Mouse (Mus musculus) neural tube, embryonic 14.5 days (tissue): ENCODE results near the gene Adamtsl1. TPM values are rescaled to one million over a fixed set of nuclear protein-coding genes. Genes with fewer than 3 reads are reported as not detected.

Experiments
- ATAC-seq: fragments of 200-750 bp; cut with Nextera tagmentation; 2 replicates; pipeline ENCODE4 v1.8.0; 2017; ENCODE audit warnings: low read depth, mild to moderate bottlenecking, moderate TSS enrichment, moderate library complexity
- H3K27ac ChIP-seq: fragments of 300-500 bp; sonication (generic); 2 replicates; pipeline ENCODE4 v1.5.1; 2014; ENCODE audit warnings: low read depth, mild to moderate bottlenecking, control low read depth, low read length, moderate library complexity, mixed read lengths
- H3K27me3 ChIP-seq: fragments of 300-500 bp; sonication (generic); 2 replicates; pipeline ENCODE4 v1.6.1; 2014; ENCODE audit warnings: low read length; ENCODE audit not compliant: control insufficient read depth, insufficient read depth
- H3K36me3 ChIP-seq: fragments of 300-500 bp; sonication (generic); 2 replicates; pipeline ENCODE4 v1.6.1; 2014; ENCODE audit warnings: low read length, mixed read lengths; ENCODE audit not compliant: control insufficient read depth, insufficient read depth
- H3K4me1 ChIP-seq: fragments of 300-500 bp; sonication (generic); 2 replicates; pipeline ENCODE4 v1.6.1; 2014; ENCODE audit warnings: low read length; ENCODE audit not compliant: control insufficient read depth, insufficient read depth
- H3K4me2 ChIP-seq: fragments of 300-500 bp; sonication (generic); 2 replicates; pipeline ENCODE4 v1.6.1; 2014; ENCODE audit warnings: mild to moderate bottlenecking, low read depth, low read length, control low read depth
- H3K4me3 ChIP-seq: fragments of 300-500 bp; sonication (generic); 2 replicates; pipeline ENCODE4 v1.5.1; 2014; ENCODE audit warnings: low read depth, low read length, control low read depth, mixed read lengths
- H3K9ac ChIP-seq: fragments of 300-500 bp; sonication (generic); replicated peaks from 2 replicates; pipeline ENCODE4 v1.6.1; 2014; ENCODE audit warnings: low read depth, mild to moderate bottlenecking, control low read depth, low read length, mixed read lengths
- H3K9me3 ChIP-seq: fragments of 300-500 bp; sonication (generic); 2 replicates; pipeline ENCODE4 v1.6.1; 2016; ENCODE audit warnings: low read length; ENCODE audit not compliant: control insufficient read depth
- WGBS: fragments of 180-500 bp; shearing (Covaris S2); extraction: QIAGEN DNeasy Blood & Tissue Kit; methylation state at CpG from one replicate; pipeline ENCODE4 v1.1.7; 2014; 5-methylcytosine and 5-hydroxymethylcytosine counted together
- polyA plus RNA-seq: library from polyadenylated mRNA; unstranded; fragments of >200 nt; fragmentation: Nextera tagmentation; extraction: Ambion mirVana; gene quantifications from 2 replicates; pipeline ENCODE4 v1.2.1, GENCODE M21; 2014

Adamtsl1 gene
- polyA plus RNA-seq, 1 experiment from 2014 or later: 17.6 TPM

- Histone ChIP-seq H3K4me3 (no peak overlapping the region), H3K27me3 (no peaks in the 10 kb centered on the region), H3K27ac (no peak overlapping the region), H3K4me2 (no peak overlapping the region), H3K9me3 (no peaks in the 10 kb centered on the region), H3K4me1 (no peaks in the 10 kb centered on the region), H3K9ac (no peak overlapping the region), H3K36me3 (no peaks in the 10 kb centered on the region)
- WGBS: 26% methylated on average over 7 of the region's 7 CpGs
- peak; percentile 86 for ATAC-seq
Observed at GRCm38 (mm10) chr4:85707352-85708057, 193.5 kb downstream of the Adamtsl1 start.

GRCm38 (mm10) chr4:85709636-85710035 lies 195.7 kb downstream of the Adamtsl1 start:
- no peak for ATAC-seq
- H3K9ac ChIP-seq: no peak overlapping the region
- H3K27ac ChIP-seq: no peak overlapping the region
- H3K36me3 ChIP-seq: no peaks in the 10 kb centered on the region
- no peak overlapping the region for H3K4me3 ChIP-seq
- no peaks in the 10 kb centered on the region for H3K4me1 ChIP-seq
- WGBS: 97% methylated on average over 2 of the region's 2 CpGs
- H3K4me2 ChIP-seq: no peak overlapping the region
- no peaks in the 10 kb centered on the region for H3K27me3 ChIP-seq
- no peaks in the 10 kb centered on the region for H3K9me3 ChIP-seq

GRCm38 (mm10) chr4:85724999-85725398 lies 211.0 kb downstream of the Adamtsl1 start:
- H3K4me3 ChIP-seq: no peak overlapping the region
- H3K27ac ChIP-seq: no peak overlapping the region
- no peak overlapping the region for H3K9ac ChIP-seq
- no peaks in the 10 kb centered on the region for H3K9me3 ChIP-seq
- no peaks in the 10 kb centered on the region for H3K4me1 ChIP-seq
- 81% methylated on average over 3 of the region's 3 CpGs for WGBS
- no peak for ATAC-seq
- H3K36me3 ChIP-seq: no peaks in the 10 kb centered on the region
- H3K27me3 ChIP-seq: no peaks in the 10 kb centered on the region
- no peak overlapping the region for H3K4me2 ChIP-seq

DNA sequence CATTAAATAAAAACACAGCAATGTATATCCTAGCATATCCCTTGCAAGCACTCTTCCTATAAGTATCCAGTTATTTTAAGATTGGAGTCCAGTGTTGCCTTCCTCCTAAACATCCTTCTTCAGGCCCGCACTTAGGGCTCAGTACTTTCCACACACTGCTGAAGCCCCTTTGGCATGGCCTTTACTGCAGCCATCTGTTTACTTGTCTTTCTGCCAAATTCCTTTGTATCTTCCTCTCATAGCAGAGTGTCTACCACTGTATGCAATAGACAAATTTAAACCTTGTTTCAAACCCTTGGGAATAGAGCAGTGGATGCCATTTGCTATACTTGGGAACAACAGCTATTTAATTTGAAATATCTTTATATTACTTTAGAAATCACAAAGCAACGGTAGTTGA lies 213.8 kb downstream of the Adamtsl1 start:
- H3K27me3 ChIP-seq: no peaks in the 10 kb centered on the region
- H3K4me1 ChIP-seq: no peaks in the 10 kb centered on the region
- no peaks in the 10 kb centered on the region for H3K36me3 ChIP-seq
- no peak; the same call in 1 of the 2 replicates for ATAC-seq
- no peak overlapping the region for H3K27ac ChIP-seq
- H3K9me3 ChIP-seq: no peaks in the 10 kb centered on the region
- H3K4me2 ChIP-seq: no peak overlapping the region
- H3K4me3 ChIP-seq: no peak overlapping the region
- WGBS: 73% methylated on average over 2 of the region's 2 CpGs
- no peak overlapping the region for H3K9ac ChIP-seq

DNA sequence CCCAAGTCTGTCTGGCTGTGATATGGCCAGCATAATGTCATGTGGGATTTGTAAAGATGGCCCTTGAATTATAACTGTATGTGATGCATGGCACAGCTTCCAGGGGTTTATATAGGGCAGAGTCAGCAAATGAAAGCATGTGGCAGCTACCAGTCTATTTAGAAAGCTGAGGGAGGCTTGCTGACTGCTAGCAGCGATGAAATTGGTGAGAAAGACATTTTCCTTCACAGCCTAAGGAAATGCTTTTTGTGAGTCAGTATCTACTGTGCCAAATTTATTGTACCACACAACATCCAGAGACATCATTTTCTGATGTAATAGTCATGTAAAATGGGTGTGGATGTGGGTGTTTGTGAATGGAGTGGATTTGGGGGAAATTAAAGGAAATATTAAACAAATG lies 214.4 kb downstream of the Adamtsl1 start:
- H3K27me3 ChIP-seq: no peaks in the 10 kb centered on the region
- 82% methylated on average over 1 of the region's 1 CpGs for WGBS
- H3K36me3 ChIP-seq: no peaks in the 10 kb centered on the region
- H3K4me2 ChIP-seq: no peak overlapping the region
- H3K9ac ChIP-seq: no peak overlapping the region
- H3K27ac ChIP-seq: no peak overlapping the region
- no peaks in the 10 kb centered on the region for H3K9me3 ChIP-seq
- no peaks in the 10 kb centered on the region for H3K4me1 ChIP-seq
- H3K4me3 ChIP-seq: no peak overlapping the region
- ATAC-seq: no peak

DNA sequence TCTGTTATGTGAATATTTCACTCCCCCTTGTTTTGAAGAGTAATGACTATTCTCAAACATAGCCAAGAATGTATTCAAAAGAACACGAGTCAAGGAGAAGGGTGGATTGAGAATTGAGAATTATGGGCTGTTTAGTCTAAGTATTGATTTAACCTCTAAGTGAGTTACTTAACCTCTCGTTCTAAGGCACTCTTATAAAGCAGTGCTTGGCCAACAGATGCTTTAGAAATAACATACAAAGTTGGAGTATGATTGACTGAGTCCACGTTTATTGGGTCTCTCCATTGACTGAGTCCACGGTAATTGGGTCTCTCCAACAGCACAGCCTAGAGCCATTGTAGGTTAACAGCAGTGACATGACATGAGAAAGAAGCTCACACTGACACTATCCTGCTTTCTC lies 226.5 kb downstream of the Adamtsl1 start:
- WGBS: 81% methylated on average over 4 of the region's 4 CpGs
- no peak overlapping the region for H3K9ac ChIP-seq
- no peaks in the 10 kb centered on the region for H3K4me1 ChIP-seq
- no peak overlapping the region for H3K27ac ChIP-seq
- no peaks in the 10 kb centered on the region for H3K36me3 ChIP-seq
- no peak overlapping the region for H3K4me3 ChIP-seq
- no peak overlapping the region for H3K4me2 ChIP-seq
- no peak for ATAC-seq
- H3K9me3 ChIP-seq: no peaks in the 10 kb centered on the region
- H3K27me3 ChIP-seq: no peaks in the 10 kb centered on the region

- H3K4me3 ChIP-seq: no peak overlapping the region
- H3K36me3 ChIP-seq: no peaks in the 10 kb centered on the region
- no peak for ATAC-seq
- H3K27me3 ChIP-seq: no peaks in the 10 kb centered on the region
- H3K4me1 ChIP-seq: no peaks in the 10 kb centered on the region
- no peak overlapping the region for H3K4me2 ChIP-seq
- H3K9ac ChIP-seq: no peak overlapping the region
- 8% methylated on average over 3 of the region's 3 CpGs for WGBS
- no peaks in the 10 kb centered on the region for H3K9me3 ChIP-seq
- no peak overlapping the region for H3K27ac ChIP-seq
Observed at GRCm38 (mm10) chr4:85741825-85742391, 227.9 kb downstream of the Adamtsl1 start.

GRCm38 (mm10) chr4:85743427-85743826 lies 229.5 kb downstream of the Adamtsl1 start:
- Histone ChIP-seq H3K27ac (no peak overlapping the region), H3K9me3 (no peaks in the 10 kb centered on the region), H3K9ac (no peak overlapping the region), H3K36me3 (no peaks in the 10 kb centered on the region), H3K4me3 (no peak overlapping the region), H3K4me1 (no peaks in the 10 kb centered on the region), H3K4me2 (no peak overlapping the region), H3K27me3 (no peaks in the 10 kb centered on the region)
- ATAC-seq: no peak
- 79% methylated on average over 1 of the region's 1 CpGs for WGBS

- Histone ChIP-seq H3K36me3 (no peaks in the 10 kb centered on the region), H3K4me1 (no peaks in the 10 kb centered on the region), H3K9me3 (no peaks in the 10 kb centered on the region), H3K9ac (no peak overlapping the region), H3K27ac (no peak overlapping the region), H3K27me3 (no peaks in the 10 kb centered on the region), H3K4me3 (no peak overlapping the region), H3K4me2 (no peak overlapping the region)
- WGBS: 75% methylated on average over 3 of the region's 3 CpGs
- ATAC-seq: no peak
Observed at GRCm38 (mm10) chr4:85762684-85763083, 248.7 kb downstream of the Adamtsl1 start.
